Mouse (Mus musculus): Measurements from ENCODE around the gene Arv1.
A peak's percentile ranks its signal among the peaks of the same experiment; 100 is the strongest.

The Arv1 gene

GRCm38 (mm10) chr8:124721862-124722515 is at the start of gene Arv1, which contains the start of gene Ttc13:
TSS of gene Arv1 (plus strand) at chr8:124722139.
TSS of gene Ttc13 (minus strand) at chr8:124721983.
- peak; percentile 94 for DNase-seq

GRCm38 (mm10) chr8:124672345-124672744 is 49.6 kb upstream of the Arv1 start:
- DNase-seq: no peak

GRCm38 (mm10) chr8:124676661-124677060 is 45.3 kb upstream of the Arv1 start:
- peak; percentile 72 for DNase-seq

- DNase-seq: no peak
Observed at GRCm38 (mm10) chr8:124677078-124677477, 44.9 kb upstream of the Arv1 start.

- DNase-seq: peak; percentile 90
Observed at GRCm38 (mm10) chr8:124677486-124677885, 44.5 kb upstream of the Arv1 start.

GRCm38 (mm10) chr8:124678246-124678645 is 43.7 kb upstream of the Arv1 start:
- DNase-seq: no peak

- no peak for DNase-seq
Observed at GRCm38 (mm10) chr8:124681077-124681791, 40.7 kb upstream of the Arv1 start.

- no peak for DNase-seq
Observed at GRCm38 (mm10) chr8:124681792-124682157, 40.2 kb upstream of the Arv1 start.

GRCm38 (mm10) chr8:124682218-124682617 is 39.7 kb upstream of the Arv1 start:
- DNase-seq: no peak

- DNase-seq: no peak
Observed at GRCm38 (mm10) chr8:124688899-124689298, 33.0 kb upstream of the Arv1 start.

- DNase-seq: no peak
Observed at GRCm38 (mm10) chr8:124691706-124692105, 30.2 kb upstream of the Arv1 start.

GRCm38 (mm10) chr8:124695424-124696100 is 26.4 kb upstream of the Arv1 start:
- DNase-seq: no peak

- DNase-seq: no peak
Observed at GRCm38 (mm10) chr8:124700271-124700670, 21.7 kb upstream of the Arv1 start.

GRCm38 (mm10) chr8:124701023-124701422 is 20.9 kb upstream of the Arv1 start:
- no peak for DNase-seq

GRCm38 (mm10) chr8:124702183-124702582 is 19.8 kb upstream of the Arv1 start:
- DNase-seq: peak; percentile 31

GRCm38 (mm10) chr8:124703526-124703925 is 18.4 kb upstream of the Arv1 start:
- no peak for DNase-seq

GRCm38 (mm10) chr8:124704376-124704775 is 17.6 kb upstream of the Arv1 start:
- DNase-seq: no peak

- no peak for DNase-seq
Observed at GRCm38 (mm10) chr8:124705823-124706222, 16.1 kb upstream of the Arv1 start.

GRCm38 (mm10) chr8:124713207-124713606 is 8.7 kb upstream of the Arv1 start:
- DNase-seq: no peak

GRCm38 (mm10) chr8:124715736-124716135 is 6.2 kb upstream of the Arv1 start:
- no peak for DNase-seq

- no peak for DNase-seq
Observed at GRCm38 (mm10) chr8:124720133-124720532, 1.8 kb upstream of the Arv1 start.

GRCm38 (mm10) chr8:124720938-124721861 is 739 bp upstream of the Arv1 start:
- no peak for DNase-seq

GRCm38 (mm10) chr8:124724301-124724700 is 2.4 kb downstream of the Arv1 start:
- no peak for DNase-seq
